Mouse (Mus musculus): Measurements from ENCODE around the gene L3mbtl3.

The L3mbtl3 gene

GRCm38 (mm10) chr10:26375790-26376545 lies at the start of gene L3mbtl3:
TSS of gene L3mbtl3 (minus strand) at chr10:26375971.
- peak; percentile 91 to 93 for DNase-seq (ENCODE audit: low spot score in 2 of 2)

GRCm38 (mm10) chr10:26421168-26421567 lies 45.4 kb upstream of the L3mbtl3 start:
- no peak for DNase-seq (ENCODE audit: low spot score in 2 of 2)

GRCm38 (mm10) chr10:26388656-26389055 lies 12.9 kb upstream of the L3mbtl3 start:
- no peak for DNase-seq (ENCODE audit: low spot score in 2 of 2)

GRCm38 (mm10) chr10:26377332-26377602 lies 1.5 kb upstream of the L3mbtl3 start:
- DNase-seq (ENCODE audit: low spot score in 2 of 2): no peak

GRCm38 (mm10) chr10:26376546-26377331 lies 968 bp upstream of the L3mbtl3 start:
- DNase-seq (ENCODE audit: low spot score in 2 of 2): no peak

- DNase-seq (ENCODE audit: low spot score in 2 of 2): peak in 1 of 2 experiments; percentile 27
Observed at GRCm38 (mm10) chr10:26375351-26375751, 420 bp downstream of the L3mbtl3 start.

- DNase-seq (ENCODE audit: low spot score in 2 of 2): peak; percentile 71 to 75
Observed at GRCm38 (mm10) chr10:26374436-26375311, 1.1 kb downstream of the L3mbtl3 start.

GRCm38 (mm10) chr10:26373951-26374435 lies 1.8 kb downstream of the L3mbtl3 start:
- peak; percentile 55 to 62 for DNase-seq (ENCODE audit: low spot score in 2 of 2)

GRCm38 (mm10) chr10:26372940-26373931 lies 2.5 kb downstream of the L3mbtl3 start:
- DNase-seq (ENCODE audit: low spot score in 2 of 2): peak; percentile 88 to 89

GRCm38 (mm10) chr10:26371416-26371815 lies 4.4 kb downstream of the L3mbtl3 start:
- DNase-seq (ENCODE audit: low spot score in 2 of 2): no peak

GRCm38 (mm10) chr10:26364942-26365341 lies 10.8 kb downstream of the L3mbtl3 start:
- DNase-seq (ENCODE audit: low spot score in 2 of 2): no peak

- no peak for DNase-seq (ENCODE audit: low spot score in 2 of 2)
Observed at GRCm38 (mm10) chr10:26364326-26364856, 11.4 kb downstream of the L3mbtl3 start.

GRCm38 (mm10) chr10:26363605-26364004 lies 12.2 kb downstream of the L3mbtl3 start:
- DNase-seq (ENCODE audit: low spot score in 2 of 2): no peak

- no peak for DNase-seq (ENCODE audit: low spot score in 2 of 2)
Observed at GRCm38 (mm10) chr10:26358798-26359197, 17.0 kb downstream of the L3mbtl3 start.

- DNase-seq (ENCODE audit: low spot score in 2 of 2): peak; percentile 39 to 50
Observed at GRCm38 (mm10) chr10:26358231-26358630, 17.5 kb downstream of the L3mbtl3 start.

- no peak for DNase-seq (ENCODE audit: low spot score in 2 of 2)
Observed at GRCm38 (mm10) chr10:26353781-26354180, 22.0 kb downstream of the L3mbtl3 start.

GRCm38 (mm10) chr10:26351129-26351738 lies 24.5 kb downstream of the L3mbtl3 start:
- no peak for DNase-seq (ENCODE audit: low spot score in 2 of 2)

GRCm38 (mm10) chr10:26350153-26350552 lies 25.6 kb downstream of the L3mbtl3 start:
- no peak for DNase-seq (ENCODE audit: low spot score in 2 of 2)

GRCm38 (mm10) chr10:26347614-26348013 lies 28.2 kb downstream of the L3mbtl3 start:
- no peak for DNase-seq (ENCODE audit: low spot score in 2 of 2)

- no peak for DNase-seq (ENCODE audit: low spot score in 2 of 2)
Observed at GRCm38 (mm10) chr10:26345879-26346278, 29.9 kb downstream of the L3mbtl3 start.
